Mouse (Mus musculus) kidney, embryonic 15.5 days (tissue): ENCODE measurements around the gene Dag1. TPM values are rescaled to one million over a fixed set of nuclear protein-coding genes. Genes with fewer than 3 reads are reported as not detected.
A peak's percentile ranks its signal among the peaks of the same experiment; 100 is the strongest.
"Not testable (repeated sequence)": the region's sequence is repeated elsewhere in the genome, so short reads cannot be mapped to it uniquely, and the experiment has no call there.

ENCODE experiments used
- ATAC-seq: fragments of 200-750 bp; cut with Nextera tagmentation; replicated peaks from 2 replicates; pipeline ENCODE4 v1.8.0; 2017; ENCODE audit warnings: moderate TSS enrichment; ENCODE audit not compliant: low FRiP score
- H3K27ac ChIP-seq: fragments of 300-500 bp; sonication (generic); 2 replicates; pipeline ENCODE4 v1.5.1; 2015; ENCODE audit warnings: mild to moderate bottlenecking, inconsistent platforms
- H3K27me3 ChIP-seq: fragments of 300-500 bp; sonication (generic); 2 replicates; pipeline ENCODE4 v1.6.1; 2015; ENCODE audit warnings: inconsistent platforms
- H3K36me3 ChIP-seq: fragments of 300-500 bp; sonication (generic); 2 replicates; pipeline ENCODE4 v1.6.1; 2015; ENCODE audit warnings: inconsistent platforms
- H3K4me1 ChIP-seq: fragments of 300-500 bp; sonication (generic); 2 replicates; pipeline ENCODE4 v1.6.1; 2015; ENCODE audit warnings: inconsistent platforms
- H3K4me2 ChIP-seq: fragments of 300-500 bp; sonication (generic); 2 replicates; pipeline ENCODE4 v1.6.1; 2015; ENCODE audit warnings: moderate library complexity, mild to moderate bottlenecking, inconsistent platforms
- H3K4me3 ChIP-seq: fragments of 300-500 bp; sonication (generic); replicated peaks from 2 replicates; pipeline ENCODE4 v1.5.1; 2015; ENCODE audit warnings: mild to moderate bottlenecking, inconsistent platforms
- H3K9ac ChIP-seq: fragments of 300-500 bp; sonication (generic); 2 replicates; pipeline ENCODE4 v1.6.1; 2015; ENCODE audit warnings: mild to moderate bottlenecking, inconsistent platforms
- H3K9me3 ChIP-seq: fragments of 300-500 bp; sonication (generic); replicated peaks from 2 replicates; pipeline ENCODE4 v1.6.1; 2016; ENCODE audit warnings: inconsistent platforms
- WGBS: fragments of 180-500 bp; shearing (Covaris S2); methylation state at CpG from one replicate; pipeline ENCODE4 v1.1.7; 2015; ENCODE audit warnings: mixed read lengths; 5-methylcytosine and 5-hydroxymethylcytosine counted together
- polyA plus RNA-seq: library from polyadenylated mRNA; unstranded; fragments of >200 nt; fragmentation: Nextera tagmentation; extraction: Ambion mirVana; gene quantifications from 2 replicates; pipeline ENCODE4 v1.2.1, GENCODE M21; 2015

Dag1 gene
- polyA plus RNA-seq, 1 experiment from 2014 or later = 147 TPM

GRCm38 (mm10) chr9:108217936-108218543 is 45.7 kb downstream of the Dag1 start:
- peak overlapping the region; percentile 81 for H3K27ac ChIP-seq
- 55% methylated on average over 11 of the region's 11 CpGs for whole genome bisulfite sequencing

GRCm38 (mm10) chr9:108217406-108217805 is 46.4 kb downstream of the Dag1 start:
- no peaks in the 10 kb centered on the region for H3K27me3 ChIP-seq
- H3K36me3 ChIP-seq = peaks cover 47% of the 10 kb centered on the region
- peak overlapping the region; percentile 81; the same call in 1 of the 2 replicates for H3K27ac ChIP-seq
- ATAC-seq = no peak
- H3K9ac ChIP-seq = no peak overlapping the region
- WGBS = 94% methylated on average over 3 of the region's 3 CpGs
- no peak overlapping the region for H3K4me3 ChIP-seq
- H3K9me3 ChIP-seq = no peaks in the 10 kb centered on the region
- no peak overlapping the region for H3K4me2 ChIP-seq
- H3K4me1 ChIP-seq = peaks cover 45% of the 10 kb centered on the region

More at GRCm38 (mm10) chr9:108217936-108218543, 45.7 kb downstream of the Dag1 start:
- peaks cover 48% of the 10 kb centered on the region for H3K4me1 ChIP-seq
- no peaks in the 10 kb centered on the region for H3K9me3 ChIP-seq
- no peak overlapping the region for H3K4me3 ChIP-seq
- H3K36me3 ChIP-seq = peaks cover 45% of the 10 kb centered on the region
- no peak overlapping the region for H3K4me2 ChIP-seq
- H3K27me3 ChIP-seq = no peaks in the 10 kb centered on the region
- no peak overlapping the region for H3K9ac ChIP-seq
- ATAC-seq = no peak

DNA sequence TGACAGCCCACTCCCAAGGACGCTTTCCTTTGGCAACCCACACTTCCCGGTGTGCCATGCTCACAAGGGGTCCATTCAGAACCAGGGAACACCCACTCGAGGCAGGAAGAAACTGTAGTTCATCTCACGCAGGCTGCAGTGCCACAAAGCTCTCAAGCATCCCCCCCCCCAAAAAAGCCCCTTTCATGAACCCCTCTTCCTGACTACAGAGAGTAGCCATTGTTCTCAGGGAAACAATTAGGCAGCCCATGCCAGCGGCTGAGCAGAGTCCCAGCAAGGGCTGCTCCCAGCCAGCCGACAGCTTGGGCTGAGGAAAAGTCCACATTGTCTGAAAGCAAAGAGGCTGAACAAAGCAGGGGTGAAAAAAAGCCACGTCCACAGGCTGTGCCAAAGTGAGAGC is 50.7 kb downstream of the Dag1 start:
- ATAC-seq = no peak
- 57% methylated on average over 7 of the region's 7 CpGs for WGBS
- Histone ChIP-seq H3K27me3 (no peaks in the 10 kb centered on the region), H3K36me3 (peaks cover 69% of the 10 kb centered on the region), H3K4me2 (no peak overlapping the region), H3K9me3 (no peaks in the 10 kb centered on the region), H3K4me3 (no peak overlapping the region), H3K4me1 (peaks cover 17% of the 10 kb centered on the region), H3K9ac (no peak overlapping the region), H3K27ac (peak overlapping the region; percentile 61)

DNA sequence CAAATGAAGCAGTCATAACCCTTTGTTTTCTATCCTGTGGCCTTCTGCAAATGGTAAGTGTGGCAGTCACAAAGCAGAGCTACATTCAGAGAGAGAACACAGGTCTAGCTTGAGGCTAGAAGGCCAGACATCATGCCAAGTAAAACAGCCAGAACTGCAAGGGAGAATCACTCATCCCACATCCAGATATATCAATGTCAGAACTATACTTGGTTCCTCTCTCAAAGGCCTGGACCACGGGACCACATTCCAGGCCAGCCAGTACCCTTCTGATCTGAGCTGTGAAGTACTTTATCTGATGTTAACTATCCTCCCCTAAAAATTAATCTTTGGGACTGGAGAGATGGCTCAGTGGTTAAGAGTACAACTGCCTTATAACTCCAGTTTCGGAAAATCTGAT is 51.3 kb downstream of the Dag1 start:
- Histone ChIP-seq H3K9me3 (no peaks in the 10 kb centered on the region), H3K27ac (no peak overlapping the region; the same call in 1 of the 2 replicates), H3K4me3 (no peak overlapping the region), H3K36me3 (peaks cover 69% of the 10 kb centered on the region), H3K27me3 (no peaks in the 10 kb centered on the region), H3K4me1 (peaks cover 11% of the 10 kb centered on the region), H3K4me2 (no peak overlapping the region), H3K9ac (no peak overlapping the region)
- ATAC-seq = no peak
- WGBS = 75% methylated on average over 2 of the region's 2 CpGs

DNA sequence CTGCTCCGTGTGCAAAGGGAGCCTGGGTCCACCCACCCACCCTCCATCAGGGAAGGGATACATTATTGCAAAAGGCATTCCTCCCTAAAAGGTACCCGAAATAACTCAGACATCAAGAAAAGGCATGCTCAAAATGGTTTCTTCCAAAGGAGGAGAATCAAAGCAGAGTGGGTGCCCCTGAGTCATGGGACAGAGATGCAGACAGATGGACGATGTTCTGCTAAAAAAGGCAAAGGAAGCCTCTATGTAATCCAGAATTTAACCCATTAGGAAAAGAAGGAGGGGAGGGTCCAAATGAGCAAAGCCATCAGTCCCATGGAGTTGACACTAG is 58.2 kb downstream of the Dag1 start:
- Histone ChIP-seq H3K27me3 (no peaks in the 10 kb centered on the region), H3K9me3 (no peaks in the 10 kb centered on the region), H3K9ac (no peak overlapping the region), H3K27ac (no peak overlapping the region), H3K4me1 (peaks cover 9% of the 10 kb centered on the region), H3K36me3 (peaks cover 59% of the 10 kb centered on the region), H3K4me2 (no peak overlapping the region), H3K4me3 (no peak overlapping the region)
- ATAC-seq = no peak
- 88% methylated on average over 3 of the region's 3 CpGs for WGBS

GRCm38 (mm10) chr9:108204884-108205570 is 58.7 kb downstream of the Dag1 start:
- Histone ChIP-seq H3K4me3 (no peak overlapping the region), H3K4me2 (no peak overlapping the region), H3K27ac (no peak overlapping the region), H3K27me3 (no peaks in the 10 kb centered on the region), H3K9me3 (no peaks in the 10 kb centered on the region), H3K9ac (no peak overlapping the region), H3K36me3 (peaks cover 55% of the 10 kb centered on the region), H3K4me1 (peaks cover 12% of the 10 kb centered on the region)
- no peak for ATAC-seq
- WGBS = 70% methylated on average over 8 of the region's 8 CpGs

DNA sequence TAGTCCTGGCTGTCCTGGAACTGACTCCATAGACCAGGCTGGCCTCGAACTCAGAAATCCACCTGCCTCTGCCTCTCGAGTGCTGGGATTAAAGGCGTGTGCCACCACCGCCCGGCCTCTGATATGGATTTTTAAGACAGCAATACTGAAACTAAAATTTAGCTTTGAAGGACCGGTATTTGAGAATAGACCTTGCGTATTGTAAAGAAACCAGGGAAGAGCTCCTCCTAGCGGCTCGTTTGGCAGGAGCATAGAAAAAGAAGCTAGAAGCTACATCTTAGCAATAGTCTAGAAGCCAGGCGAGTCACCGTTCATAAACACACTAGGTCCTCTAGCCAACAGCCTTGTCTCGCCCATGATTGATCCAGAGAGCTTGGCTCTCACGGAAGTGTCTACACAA is 60.7 kb downstream of the Dag1 start:
- no peak overlapping the region for H3K27ac ChIP-seq
- no peaks in the 10 kb centered on the region for H3K27me3 ChIP-seq
- H3K9ac ChIP-seq = no peak overlapping the region
- H3K36me3 ChIP-seq = peaks cover 35% of the 10 kb centered on the region
- 39% methylated on average over 13 of the region's 13 CpGs for WGBS
- H3K4me2 ChIP-seq = peak overlapping the region; percentile 31; the same call in 1 of the 2 replicates
- H3K4me3 ChIP-seq = no peak overlapping the region
- ATAC-seq = no peak
- H3K9me3 ChIP-seq = no peaks in the 10 kb centered on the region
- H3K4me1 ChIP-seq = peaks cover 12% of the 10 kb centered on the region

- no peak overlapping the region for H3K9ac ChIP-seq
- no peak overlapping the region for H3K4me2 ChIP-seq
- no peak overlapping the region for H3K4me3 ChIP-seq
- no peak for ATAC-seq
- no peaks in the 10 kb centered on the region for H3K9me3 ChIP-seq
- no peak overlapping the region for H3K27ac ChIP-seq
- WGBS = 94% methylated on average over 2 of the region's 2 CpGs
- H3K4me1 ChIP-seq = peaks cover 16% of the 10 kb centered on the region
- H3K27me3 ChIP-seq = no peaks in the 10 kb centered on the region
- H3K36me3 ChIP-seq = peaks cover 26% of the 10 kb centered on the region
Measured at GRCm38 (mm10) chr9:108202169-108202568, 61.6 kb downstream of the Dag1 start.

GRCm38 (mm10) chr9:108201160-108201559 is 62.6 kb downstream of the Dag1 start:
- Histone ChIP-seq H3K4me1 (peaks cover 23% of the 10 kb centered on the region), H3K4me3 (peak overlapping the region; percentile 24), H3K36me3 (peaks cover 17% of the 10 kb centered on the region; the same call in 1 of the 2 replicates), H3K4me2 (peak overlapping the region; percentile 54), H3K9me3 (no peaks in the 10 kb centered on the region), H3K27ac (0 out of 2 replicates have a peak overlapping the region, but pooled peaks have one; percentile 48), H3K27me3 (no peaks in the 10 kb centered on the region), H3K9ac (no peak overlapping the region)
- under 1% methylated on average over 13 of the region's 13 CpGs for WGBS
- peak; percentile 95 for ATAC-seq

GRCm38 (mm10) chr9:108198621-108199020 is 65.1 kb downstream of the Dag1 start:
- 73% methylated on average over 4 of the region's 4 CpGs for WGBS

GRCm38 (mm10) chr9:108196920-108197677 is 66.7 kb downstream of the Dag1 start:
- Histone ChIP-seq H3K9ac (0 out of 2 replicates have a peak overlapping the region, but pooled peaks have one; percentile 29), H3K27me3 (no peaks in the 10 kb centered on the region), H3K9me3 (no peaks in the 10 kb centered on the region), H3K4me1 (peaks cover 19% of the 10 kb centered on the region), H3K4me3 (peak overlapping the region; percentile 28), H3K27ac (no peak overlapping the region), H3K36me3 (no peaks in the 10 kb centered on the region), H3K4me2 (peak overlapping the region; percentile 55)
- ATAC-seq = no peak
- 18% methylated on average over 24 of the region's 24 CpGs for WGBS

More at GRCm38 (mm10) chr9:108198621-108199020, 65.1 kb downstream of the Dag1 start:
- Histone ChIP-seq H3K4me2 (no peak overlapping the region), H3K36me3 (no peaks in the 10 kb centered on the region), H3K4me1 (peaks cover 19% of the 10 kb centered on the region), H3K9ac (no peak overlapping the region), H3K9me3 (no peaks in the 10 kb centered on the region), H3K27me3 (no peaks in the 10 kb centered on the region), H3K4me3 (no peak overlapping the region), H3K27ac (no peak overlapping the region)
- no peak for ATAC-seq

GRCm38 (mm10) chr9:108196222-108196621 is 67.5 kb downstream of the Dag1 start:
- ATAC-seq, H3K36me3 ChIP-seq, H3K4me2 ChIP-seq, H3K9ac ChIP-seq, H3K27ac ChIP-seq, H3K27me3 ChIP-seq, H3K4me3 ChIP-seq, H3K9me3 ChIP-seq: not testable (repeated sequence)
- 72% methylated on average over 6 of the region's 6 CpGs for WGBS
- H3K4me1 ChIP-seq = peaks cover 19% of the 10 kb centered on the region
